Mouse (Mus musculus): Measurements from ENCODE around the gene Tcf19.

DNA sequence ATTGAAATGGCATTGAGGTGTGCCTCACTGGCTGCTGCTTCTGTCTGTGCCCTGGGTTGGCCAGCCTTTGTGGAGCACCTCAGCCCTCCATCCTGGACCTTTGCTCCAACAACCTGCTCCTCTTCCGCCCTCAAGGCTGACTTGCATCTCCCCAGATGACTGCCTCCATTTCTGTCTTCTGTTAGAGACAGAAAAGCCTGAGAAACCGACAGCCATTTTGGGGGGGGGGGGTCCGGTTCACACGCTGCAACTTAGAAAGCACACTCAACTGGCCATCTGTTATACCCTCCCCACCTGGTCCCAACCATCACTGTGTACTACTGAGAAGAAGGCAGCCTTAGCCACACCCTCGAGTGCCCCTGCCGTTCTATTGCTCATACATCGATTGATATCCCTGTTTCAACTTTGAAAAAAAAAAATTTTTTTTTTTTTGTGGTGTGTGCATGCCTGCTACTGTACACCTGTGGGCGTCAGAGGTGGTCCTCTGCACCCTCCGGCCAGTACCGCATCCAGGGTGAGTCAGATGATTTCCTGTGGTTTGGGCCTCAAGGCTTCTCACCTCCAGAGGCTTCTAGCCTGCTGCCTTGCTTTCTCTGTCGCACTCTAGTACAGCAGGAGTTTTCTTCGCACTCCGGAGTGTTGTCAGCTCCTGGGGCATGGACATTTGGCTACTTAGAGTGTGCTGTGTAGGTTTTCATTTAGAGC lies 8.9 kb downstream of the Tcf19 start:
- TF ChIP-seq GATA1 (IDR thresholded peaks at IDR 0.05; ENCODE audit: low read length), result no peak
- no peak for TF ChIP-seq TAL1 (IDR thresholded peaks at IDR 0.05; ENCODE audit: low read length)
